Mouse (Mus musculus) midbrain, postnatal 0 days (tissue): ENCODE results near the gene Opn3. TPM values are rescaled to one million over a fixed set of nuclear protein-coding genes. Genes with fewer than 3 reads are reported as not detected.

Experiments used
- ATAC-seq: fragments of 200-750 bp; cut with Nextera tagmentation; 2 replicates; pipeline ENCODE4 v1.8.0; 2017; ENCODE audit warnings: moderate number of reproducible peaks, mild to moderate bottlenecking, moderate TSS enrichment, moderate library complexity; ENCODE audit not compliant: low FRiP score
- DNase-seq: peaks from one replicate; pipeline ENCODE4 v3.0.0-alpha.2; 2015; ENCODE audit warnings: low spot score
- H3K27ac ChIP-seq: fragments of 300-500 bp; sonication (generic); 2 replicates; pipeline ENCODE4 v1.5.1; 2014; ENCODE audit warnings: low read depth, mild to moderate bottlenecking, low read length, mixed read lengths
- H3K27me3 ChIP-seq: fragments of 300-500 bp; sonication (generic); 2 replicates; pipeline ENCODE4 v1.6.1; 2014; ENCODE audit warnings: low read length, control low read depth, mixed read lengths; ENCODE audit not compliant: insufficient read depth
- H3K36me3 ChIP-seq: fragments of 300-500 bp; sonication (generic); 2 replicates; pipeline ENCODE4 v1.6.1; 2014; ENCODE audit warnings: low read length, control low read depth, mixed read lengths; ENCODE audit not compliant: insufficient read depth
- H3K4me1 ChIP-seq: fragments of 300-500 bp; sonication (generic); 2 replicates; pipeline ENCODE4 v1.6.1; 2014; ENCODE audit warnings: mild to moderate bottlenecking, control low read depth, antibody characterized with exemption, low read length, mixed read lengths; ENCODE audit not compliant: insufficient read depth
- H3K4me2 ChIP-seq: fragments of 300-500 bp; sonication (generic); 2 replicates; pipeline ENCODE4 v1.6.1; 2014; ENCODE audit warnings: low read depth, mild to moderate bottlenecking, low read length, mixed read lengths; ENCODE audit not compliant: poor library complexity, severe bottlenecking
- H3K4me3 ChIP-seq: fragments of 300-500 bp; sonication (generic); 2 replicates; pipeline ENCODE4 v1.5.1; 2014; ENCODE audit warnings: low read depth, mild to moderate bottlenecking, low read length, moderate library complexity
- H3K9ac ChIP-seq: fragments of 300-500 bp; sonication (generic); replicated peaks from 2 replicates; pipeline ENCODE4 v1.6.1; 2014; ENCODE audit warnings: mild to moderate bottlenecking, low read length, moderate library complexity, mixed read lengths; ENCODE audit not compliant: poor library complexity, severe bottlenecking
- H3K9me3 ChIP-seq: fragments of 300-500 bp; sonication (generic); 2 replicates; pipeline ENCODE4 v1.6.1; 2016; ENCODE audit warnings: low read length, control low read depth
- CTCF ChIP-seq: IDR thresholded peaks from 2 replicates; pipeline ENCODE4 v1.5.1; 2016; ENCODE audit warnings: antibody characterized with exemption, mild to moderate bottlenecking
- WGBS: fragments of 180-500 bp; shearing (Covaris S2); extraction: QIAGEN DNeasy Blood & Tissue Kit; methylation state at CpG from one replicate; pipeline ENCODE4 v1.1.7; 2014; 5-methylcytosine and 5-hydroxymethylcytosine counted together
- polyA plus RNA-seq: library from polyadenylated mRNA; unstranded; fragments of >200 nt; fragmentation: Nextera tagmentation; extraction: Ambion mirVana; gene quantifications from 2 replicates; pipeline ENCODE4 v1.2.1, GENCODE M21; 2015
- total RNA-seq: library from RNA; depleted of rRNA; stranded (reverse); fragments of >200 nt; gene quantifications from 2 replicates; pipeline ENCODE4 v1.2.3, GENCODE M21; 2014

The Opn3 gene
- total and polyA plus RNA-seq, 2 experiments from 2014 or later: 9.5 to 16.2 TPM

- Histone ChIP-seq H3K27ac (no peak overlapping the region), H3K36me3 (no peaks in the 10 kb centered on the region), H3K4me3 (no peak overlapping the region), H3K27me3 (no peaks in the 10 kb centered on the region), H3K9ac (no peak overlapping the region), H3K4me1 (no peaks in the 10 kb centered on the region; the same call in 1 of the 2 replicates), H3K9me3 (no peaks in the 10 kb centered on the region), H3K4me2 (no peak overlapping the region)
- no peak for TF ChIP-seq CTCF
- WGBS: 84% methylated on average over 4 of the region's 4 CpGs
- no peak for DNase-seq
- ATAC-seq: no peak
Measured at GRCm38 (mm10) chr1:175701145-175701544, 8.6 kb upstream of the Opn3 start.

GRCm38 (mm10) chr1:175699796-175700195 is 7.2 kb upstream of the Opn3 start:
- H3K4me2 ChIP-seq: no peak overlapping the region
- no peak for TF ChIP-seq CTCF
- H3K27ac ChIP-seq: no peak overlapping the region
- H3K36me3 ChIP-seq: no peaks in the 10 kb centered on the region
- DNase-seq (no peak), ATAC-seq (no peak)
- 46% methylated on average over 4 of the region's 4 CpGs for WGBS
- H3K27me3 ChIP-seq: no peaks in the 10 kb centered on the region
- no peak overlapping the region for H3K9ac ChIP-seq
- H3K4me1 ChIP-seq: no peaks in the 10 kb centered on the region; the same call in 1 of the 2 replicates
- H3K9me3 ChIP-seq: no peaks in the 10 kb centered on the region
- H3K4me3 ChIP-seq: no peak overlapping the region

- Histone ChIP-seq H3K9ac (no peak overlapping the region), H3K4me1 (no peaks in the 10 kb centered on the region; the same call in 1 of the 2 replicates), H3K4me3 (no peak overlapping the region), H3K9me3 (no peaks in the 10 kb centered on the region), H3K4me2 (no peak overlapping the region), H3K36me3 (no peaks in the 10 kb centered on the region), H3K27ac (no peak overlapping the region), H3K27me3 (no peaks in the 10 kb centered on the region)
- no peak for TF ChIP-seq CTCF
- ATAC-seq (no peak), DNase-seq (no peak)
- 69% methylated on average over 3 of the region's 3 CpGs for WGBS
Measured at GRCm38 (mm10) chr1:175699375-175699774, 6.8 kb upstream of the Opn3 start.

GRCm38 (mm10) chr1:175698293-175698692 is 5.7 kb upstream of the Opn3 start, which contains the start of gene Wdr64:
Gene Wdr64, plus strand, starts transcription at chr1:175698593.
- no peaks in the 10 kb centered on the region for H3K36me3 ChIP-seq
- 91% methylated on average over 1 of the region's 1 CpGs for WGBS
- no peaks in the 10 kb centered on the region for H3K9me3 ChIP-seq
- no peak within 1 kb of the TSS for H3K27ac ChIP-seq
- ATAC-seq (no peak), DNase-seq (no peak)
- H3K4me3 ChIP-seq: no peak within 1 kb of the TSS
- no peaks in the 10 kb centered on the region for H3K27me3 ChIP-seq
- H3K4me2 ChIP-seq: no peak within 1 kb of the TSS
- no peak within 1 kb of the TSS for H3K9ac ChIP-seq
- no peaks in the 10 kb centered on the region; the same call in 1 of the 2 replicates for H3K4me1 ChIP-seq
- TF ChIP-seq CTCF: no peak

- Histone ChIP-seq H3K9ac (no peak overlapping the region), H3K27me3 (no peaks in the 10 kb centered on the region), H3K4me1 (peaks cover 9% of the 10 kb centered on the region; the same call in 1 of the 2 replicates), H3K4me3 (peak overlapping the region; percentile 82), H3K4me2 (peak overlapping the region; percentile 84), H3K27ac (peak overlapping the region; percentile 65), H3K9me3 (no peaks in the 10 kb centered on the region), H3K36me3 (no peaks in the 10 kb centered on the region)
- no peak for DNase-seq
- no peak for TF ChIP-seq CTCF
- no peak; the same call in 1 of the 2 replicates for ATAC-seq
- 36% methylated on average over 12 of the region's 12 CpGs for WGBS
Measured at GRCm38 (mm10) chr1:175693429-175693960, 919 bp upstream of the Opn3 start.

- H3K27ac ChIP-seq: peak overlapping the region; percentile 65
- no peaks in the 10 kb centered on the region; the same call in 1 of the 2 replicates for H3K36me3 ChIP-seq
- H3K9ac ChIP-seq: peak overlapping the region; percentile 65; the same call in 1 of the 2 replicates
- peak overlapping the region; percentile 84 for H3K4me2 ChIP-seq
- no peaks in the 10 kb centered on the region for H3K27me3 ChIP-seq
- ATAC-seq (no peak; the same call in 1 of the 2 replicates), DNase-seq (no peak)
- peaks cover 9% of the 10 kb centered on the region; the same call in 1 of the 2 replicates for H3K4me1 ChIP-seq
- no peaks in the 10 kb centered on the region for H3K9me3 ChIP-seq
- no peak for TF ChIP-seq CTCF
- WGBS: 1% methylated on average over 15 of the region's 17 CpGs
- H3K4me3 ChIP-seq: peak overlapping the region; percentile 82
Measured at GRCm38 (mm10) chr1:175692997-175693361, 403 bp upstream of the Opn3 start.
